Mouse (Mus musculus): ENCODE results near the gene Ccnjl.

The Ccnjl gene

DNA sequence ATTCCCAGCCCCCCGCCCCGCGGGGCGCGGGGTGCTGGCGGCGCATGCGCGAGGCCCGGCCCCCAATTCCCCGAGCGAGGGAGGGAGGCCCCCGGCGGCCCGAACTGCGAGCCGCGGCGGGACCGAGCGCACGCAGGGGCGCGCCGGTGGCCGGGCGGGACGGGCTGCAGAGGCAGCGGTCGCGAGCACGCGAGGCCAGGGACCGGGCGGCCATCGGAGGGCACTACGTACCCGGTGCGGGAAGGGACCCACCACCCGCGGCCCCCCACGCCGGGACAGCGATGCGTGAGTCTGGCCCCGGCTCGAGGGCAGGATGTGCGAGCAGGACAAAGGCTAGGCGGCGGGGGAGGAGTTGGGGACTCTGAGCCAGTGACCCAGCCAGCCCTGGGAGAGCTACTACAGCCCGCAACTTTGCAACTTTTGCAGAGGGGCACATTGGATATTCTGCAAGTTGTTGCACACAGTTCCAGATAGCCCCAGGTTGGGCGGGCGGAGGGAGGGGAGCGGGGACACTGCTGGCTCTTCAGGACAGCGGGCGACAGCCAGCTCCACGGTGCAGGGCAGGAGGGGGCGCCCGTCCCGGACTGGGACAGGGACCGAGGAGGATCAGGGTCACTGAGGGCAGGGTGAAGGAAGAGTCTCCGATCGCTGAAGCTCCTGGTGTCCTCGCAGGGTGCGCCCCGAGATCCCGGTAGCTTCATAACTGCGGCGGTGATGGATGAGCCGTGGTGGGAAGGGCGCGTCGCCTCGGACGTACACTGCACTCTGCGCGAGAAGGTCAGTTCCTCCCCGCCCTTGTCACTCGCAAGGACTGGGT lies at the start of gene Ccnjl:
Ccnjl (plus strand) TSS at position 102 of the 817 bp plus-strand sequence.
- CTCF ChIA-PET, result interaction anchor here (0.6 to 3.5 kb wide), 8 partner anchors 8 to 126 kb away, joined by 3 to 21 read pairs (median 5); no protein-coding TSS in a partner anchor
- POLR2A ChIA-PET, result interaction anchor here in 3 of 4 experiments (0.7 to 2.2 kb wide), 14 partner anchors 12 to 154 kb away, joined by 3 to 8 read pairs (median 4); partner anchors contain the start of gene Pttg1 (in 3 of the 3)

- POLR2A ChIA-PET, result interaction anchor here in 1 of 4 experiments (0.5 kb wide), 1 partner anchor 239 kb away, joined by 5 read pairs; no protein-coding TSS in a partner anchor
Observed at GRCm38 (mm10) chr11:43479376-43479775, 49.2 kb upstream of the Ccnjl start.

DNA sequence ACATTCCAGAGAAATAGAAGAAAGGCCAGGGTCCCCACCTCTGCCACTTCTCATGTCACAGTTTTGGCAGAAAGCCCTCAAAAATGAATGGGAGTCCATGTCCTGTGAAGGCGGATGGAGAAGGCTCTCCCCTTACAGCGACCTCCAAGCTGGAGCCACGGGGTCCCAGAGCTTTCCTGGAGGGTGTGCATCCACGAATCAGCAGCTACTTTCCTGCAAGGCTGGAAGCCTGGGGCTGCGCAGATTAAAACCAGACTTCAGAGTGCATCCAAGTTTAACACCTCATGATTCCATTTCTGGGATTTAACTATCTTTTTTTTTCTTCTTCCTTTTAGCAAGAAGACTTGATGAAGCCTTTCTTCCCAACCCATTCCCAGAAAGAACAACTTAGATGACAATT lies 48.0 kb upstream of the Ccnjl start:
- POLR2A ChIA-PET, result no interaction called here
- CTCF ChIA-PET, result interaction anchor here in 2 of 4 experiments (0.9 to 1.4 kb wide), 3 partner anchors 11 to 36 kb away, joined by 3 read pairs; no protein-coding TSS in a partner anchor

More at GRCm38 (mm10) chr11:43479376-43479775, 49.2 kb upstream of the Ccnjl start:
- CTCF ChIA-PET, result interaction anchor here in 2 of 4 experiments (0.9 to 1.4 kb wide), 2 partner anchors 37 kb away, joined by 3 read pairs; no protein-coding TSS in a partner anchor

- POLR2A ChIA-PET, result interaction anchor here in 2 of 4 experiments (0.6 to 1.5 kb wide), 5 partner anchors 10 to 260 kb away, joined by 3 to 5 read pairs (median 3); no protein-coding TSS in a partner anchor
Observed at GRCm38 (mm10) chr11:43481672-43482522, 46.7 kb upstream of the Ccnjl start.

DNA sequence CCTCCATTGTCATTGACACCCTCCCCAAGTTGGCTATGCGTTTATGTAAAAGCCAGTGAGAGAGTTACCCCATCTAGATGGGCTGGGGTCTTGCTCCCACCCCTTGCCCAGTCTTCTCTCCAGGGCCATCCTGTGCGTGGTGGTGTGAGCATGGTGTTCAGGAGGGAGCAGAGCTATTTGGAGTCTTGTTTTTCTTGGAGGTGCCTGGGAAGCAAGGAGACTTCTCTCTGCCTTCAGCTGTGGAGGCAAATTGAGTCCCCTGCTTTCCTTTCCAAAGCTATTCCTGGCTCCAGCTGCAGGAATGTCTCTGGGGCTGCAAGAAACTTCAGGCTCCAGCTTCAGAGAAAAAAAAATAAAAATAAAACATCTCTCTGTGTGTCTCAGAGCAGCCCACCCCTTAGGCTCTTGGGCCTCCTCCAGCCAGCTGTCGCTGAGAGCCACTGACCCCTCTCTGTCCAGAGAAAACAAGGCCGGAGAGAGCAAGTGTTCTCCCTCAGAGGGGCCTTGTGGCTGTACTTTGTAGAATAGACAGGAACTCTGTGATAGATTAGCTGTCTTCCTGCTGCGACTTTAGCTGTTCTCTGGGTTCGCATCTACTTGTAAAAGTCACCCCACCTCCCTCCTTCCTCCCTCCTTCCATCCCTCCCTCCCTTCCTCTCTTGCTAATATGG lies 45.3 kb upstream of the Ccnjl start:
- CTCF ChIA-PET, result interaction anchor here in 3 of 4 experiments (0.5 to 1.5 kb wide), 5 partner anchors 10 to 191 kb away, joined by 3 to 10 read pairs (median 5); no protein-coding TSS in a partner anchor
- POLR2A ChIA-PET, result interaction anchor here in 1 of 4 experiments (1.1 kb wide), 1 partner anchor 9 kb away, joined by 3 read pairs; no protein-coding TSS in a partner anchor

More at GRCm38 (mm10) chr11:43481672-43482522, 46.7 kb upstream of the Ccnjl start:
- CTCF ChIA-PET, result interaction anchor here (0.6 to 1.3 kb wide), 7 partner anchors 11 to 63 kb away, joined by 3 to 7 read pairs (median 3); no protein-coding TSS in a partner anchor

DNA sequence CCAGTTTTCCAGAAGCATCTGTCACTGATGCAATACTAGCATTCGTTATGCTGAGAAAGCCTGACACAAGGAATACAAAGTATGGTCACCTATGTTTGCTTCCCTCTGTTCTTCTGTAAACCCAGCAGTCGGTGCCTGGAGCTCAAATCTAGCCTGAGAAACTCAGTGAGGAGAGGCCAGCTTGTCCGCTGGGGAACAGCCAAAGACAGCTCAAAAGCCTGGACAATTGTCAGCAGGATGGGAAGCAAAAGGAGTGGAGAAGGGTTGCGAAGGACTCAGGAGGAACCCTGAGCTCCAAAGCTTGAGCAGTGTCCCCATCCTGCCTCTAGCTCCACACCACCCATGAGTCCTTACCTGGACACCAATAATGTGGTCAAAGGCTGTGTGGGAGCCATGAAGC lies 44.5 kb upstream of the Ccnjl start:
- CTCF ChIA-PET, result interaction anchor here in 3 of 4 experiments (0.6 to 1.5 kb wide), 4 partner anchors 9 to 33 kb away, joined by 3 to 10 read pairs (median 4); no protein-coding TSS in a partner anchor
- POLR2A ChIA-PET, result interaction anchor here in 2 of 4 experiments (0.6 to 1.1 kb wide), 3 partner anchors 8 to 149 kb away, joined by 3 to 4 read pairs (median 3); no protein-coding TSS in a partner anchor

DNA sequence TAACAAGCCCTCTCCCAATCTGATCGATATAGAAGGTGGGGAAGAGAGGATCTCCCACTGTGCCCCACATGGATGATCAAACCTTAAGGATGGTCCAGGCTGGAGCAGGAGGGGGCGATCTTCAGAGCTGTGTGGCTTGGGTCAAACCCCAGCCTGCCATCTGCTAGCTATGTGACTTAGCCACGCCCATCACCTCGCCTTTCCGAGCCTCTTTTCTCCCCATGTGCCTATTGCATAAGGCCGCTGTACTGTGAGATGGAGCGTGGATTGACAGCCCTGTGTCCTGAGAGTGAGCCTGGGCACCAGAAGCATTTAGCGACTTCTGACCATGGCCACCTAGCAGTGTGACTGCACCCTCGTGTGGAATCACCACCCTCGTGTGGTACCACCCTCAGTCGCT lies 43.9 kb upstream of the Ccnjl start:
- CTCF ChIA-PET, result interaction anchor here in 2 of 4 experiments (0.8 to 1.5 kb wide), 3 partner anchors 8 to 32 kb away, joined by 3 to 10 read pairs (median 5); no protein-coding TSS in a partner anchor
- POLR2A ChIA-PET, result interaction anchor here in 3 of 4 experiments (0.6 to 1.0 kb wide), 3 partner anchors 10 to 149 kb away, joined by 3 to 6 read pairs (median 4); no protein-coding TSS in a partner anchor

GRCm38 (mm10) chr11:43485855-43486254 lies 42.7 kb upstream of the Ccnjl start:
- ChIA-PET CTCF (no interaction called here), POLR2A (no interaction called here)

GRCm38 (mm10) chr11:43492663-43493062 lies 35.9 kb upstream of the Ccnjl start:
- ChIA-PET POLR2A (interaction anchor here (0.6 to 1.4 kb wide), 7 partner anchors 9 to 274 kb away, joined by 3 to 5 read pairs (median 3); partner anchors contain the start of genes Slu7 (in 1 of the 4) and Ttc1 (in 1 of the 4)), CTCF (interaction anchor here (0.6 to 6.4 kb wide), 30 partner anchors 9 to 1217 kb away, joined by 3 to 70 read pairs (median 5); partner anchors contain the start of genes 4933415A04Rik (in 1 of the 4) and Slu7 (in 1 of the 4))

GRCm38 (mm10) chr11:43493815-43494409 lies 34.7 kb upstream of the Ccnjl start:
- ChIA-PET POLR2A (interaction anchor here in 3 of 4 experiments (0.6 to 2.2 kb wide), 4 partner anchors 16 to 254 kb away, joined by 3 to 5 read pairs (median 4); partner anchors contain the start of gene Ttc1 (in 1 of the 3)), CTCF (interaction anchor here (0.6 to 6.4 kb wide), 33 partner anchors 10 to 273 kb away, joined by 3 to 70 read pairs (median 5); partner anchors contain the start of genes 4933415A04Rik (in 2 of the 4), C1qtnf2 (in 1 of the 4) and Ttc1 (in 1 of the 4))

- POLR2A ChIA-PET, result interaction anchor here (0.7 to 2.6 kb wide), 11 partner anchors 12 to 253 kb away, joined by 3 to 12 read pairs (median 4); partner anchors contain the start of gene Ttc1 (in 1 of the 4)
- CTCF ChIA-PET, result interaction anchor here (0.5 to 6.4 kb wide), 37 partner anchors 12 to 1244 kb away, joined by 3 to 70 read pairs (median 5); partner anchors contain the start of genes 4933415A04Rik (in 1 of the 4), C1qtnf2 (in 1 of the 4) and Ttc1 (in 1 of the 4)
Observed at GRCm38 (mm10) chr11:43495037-43495436, 33.5 kb upstream of the Ccnjl start.

DNA sequence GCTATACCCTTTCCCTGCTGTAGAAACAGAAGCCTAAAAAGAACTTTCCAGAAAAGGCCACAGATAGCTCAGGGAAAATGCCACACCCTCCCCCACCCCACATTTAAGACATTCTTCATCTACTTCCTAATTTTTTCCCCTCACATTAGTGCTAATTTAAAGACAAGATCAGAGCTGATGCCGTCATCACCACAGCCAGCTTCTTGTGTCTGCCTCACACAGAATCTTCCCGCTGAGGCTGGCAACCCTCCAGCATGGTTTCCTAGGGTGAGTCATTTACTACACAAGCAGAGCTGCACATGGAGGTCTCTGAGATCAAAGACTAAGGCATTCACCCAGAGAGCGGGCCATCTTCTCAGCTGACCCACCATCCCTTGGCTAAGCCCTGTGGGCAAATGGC lies 33.1 kb upstream of the Ccnjl start:
- CTCF ChIA-PET, result interaction anchor here (0.5 to 6.4 kb wide), 34 partner anchors 11 to 1244 kb away, joined by 3 to 70 read pairs (median 5); partner anchors contain the start of genes 4933415A04Rik (in 1 of the 4), C1qtnf2 (in 1 of the 4) and Ttc1 (in 1 of the 4)
- POLR2A ChIA-PET, result interaction anchor here (0.6 to 2.6 kb wide), 19 partner anchors 11 to 1338 kb away, joined by 3 to 13 read pairs (median 3); partner anchors contain the start of gene Ttc1 (in 1 of the 4)

DNA sequence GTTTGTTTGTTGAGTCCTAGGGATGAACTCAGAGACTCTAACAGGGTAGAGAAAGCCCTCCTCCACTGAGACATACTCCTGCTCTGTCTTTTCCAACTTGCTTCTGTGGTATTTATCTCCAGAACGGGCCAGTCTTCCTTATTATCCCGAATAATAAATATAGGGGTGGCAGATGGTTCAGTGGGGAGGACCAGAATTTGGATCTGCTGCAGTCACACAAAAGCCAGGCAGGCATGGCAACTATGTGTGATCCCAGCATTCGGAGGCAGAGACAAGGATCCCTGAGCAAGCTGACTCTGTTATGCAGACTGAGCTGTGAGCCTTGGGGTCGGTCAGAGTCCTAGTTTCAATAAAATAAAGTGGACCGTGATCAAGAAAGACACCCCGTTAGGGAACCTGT lies 27.3 kb upstream of the Ccnjl start:
- POLR2A ChIA-PET, result interaction anchor here in 1 of 4 experiments (0.5 to 1.0 kb wide), 2 partner anchors 11 to 73 kb away, joined by 3 read pairs; no protein-coding TSS in a partner anchor
- CTCF ChIA-PET, result interaction anchor here (0.6 to 4.4 kb wide), 6 partner anchors 9 to 896 kb away, joined by 3 to 22 read pairs (median 6); no protein-coding TSS in a partner anchor

DNA sequence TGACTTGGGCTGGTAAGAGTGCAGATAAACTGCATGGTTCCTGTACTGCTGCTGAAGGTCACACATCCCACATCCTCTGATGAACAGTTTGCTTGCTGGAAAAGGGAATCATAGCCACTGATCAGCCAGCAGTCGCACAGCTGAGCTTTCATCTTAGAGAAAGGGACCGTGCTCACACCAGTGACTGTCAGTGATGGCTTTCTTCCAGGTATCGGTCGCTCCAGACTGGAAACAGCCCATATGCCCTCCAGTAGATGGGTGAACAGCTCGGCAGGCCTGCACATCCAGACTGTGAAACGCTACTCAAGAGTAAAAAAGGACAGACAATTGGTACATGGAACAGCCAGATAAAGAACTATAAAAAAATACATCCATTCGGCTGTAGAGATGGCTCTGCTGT lies 23.4 kb upstream of the Ccnjl start:
- ChIA-PET POLR2A (interaction anchor here in 2 of 4 experiments (0.6 to 3.4 kb wide), 2 partner anchors 9 to 85 kb away, joined by 4 to 12 read pairs; no protein-coding TSS in a partner anchor), CTCF (interaction anchor here in 3 of 4 experiments (3.2 to 4.4 kb wide), 3 partner anchors 11 to 12 kb away, joined by 18 to 21 read pairs (median 18); no protein-coding TSS in a partner anchor)

- ChIA-PET CTCF (interaction anchor here (0.9 to 4.4 kb wide), 6 partner anchors 8 to 49 kb away, joined by 3 to 21 read pairs (median 13); no protein-coding TSS in a partner anchor), POLR2A (interaction anchor here in 2 of 4 experiments (0.6 to 3.4 kb wide), 3 partner anchors 12 to 49 kb away, joined by 3 to 12 read pairs (median 3); no protein-coding TSS in a partner anchor)
Observed at GRCm38 (mm10) chr11:43507976-43508375, 20.6 kb upstream of the Ccnjl start.

- CTCF ChIA-PET, result interaction anchor here in 1 of 4 experiments (0.5 to 0.6 kb wide), 2 partner anchors 9 to 85 kb away, joined by 3 to 5 read pairs; no protein-coding TSS in a partner anchor
Observed at GRCm38 (mm10) chr11:43509878-43510277, 18.7 kb upstream of the Ccnjl start.

More at GRCm38 (mm10) chr11:43509878-43510277, 18.7 kb upstream of the Ccnjl start:
- POLR2A ChIA-PET, result interaction anchor here in 1 of 4 experiments (0.7 kb wide), 1 partner anchor 16 kb away, joined by 4 read pairs; no protein-coding TSS in a partner anchor
